Mouse (Mus musculus): ENCODE data around the gene Tpr.
A peak's percentile ranks its signal among the peaks of the same experiment; 100 is the strongest.

Tpr gene

GRCm38 (mm10) chr1:150392638-150393487 lies at the start of gene Tpr, which contains the start of gene Odr4:
TSS of gene Tpr (plus strand) at chr1:150392838.
TSS of gene Odr4 (minus strand) at chr1:150393080.
- DNase-seq (ENCODE audit: low read depth, low spot score): peak; percentile 97

GRCm38 (mm10) chr1:150360864-150361263 lies 31.8 kb upstream of the Tpr start:
- DNase-seq (ENCODE audit: low read depth, low spot score): no peak

- DNase-seq (ENCODE audit: low read depth, low spot score): no peak
Measured at GRCm38 (mm10) chr1:150372895-150373294, 19.7 kb upstream of the Tpr start.

GRCm38 (mm10) chr1:150374247-150374646 lies 18.4 kb upstream of the Tpr start:
- no peak for DNase-seq (ENCODE audit: low read depth, low spot score)

GRCm38 (mm10) chr1:150384138-150384537 lies 8.5 kb upstream of the Tpr start:
- DNase-seq (ENCODE audit: low read depth, low spot score): no peak

- DNase-seq (ENCODE audit: low read depth, low spot score): no peak
Measured at GRCm38 (mm10) chr1:150387572-150387971, 5.1 kb upstream of the Tpr start.

GRCm38 (mm10) chr1:150389390-150390129 lies 3.1 kb upstream of the Tpr start:
- DNase-seq (ENCODE audit: low read depth, low spot score): no peak

- no peak for DNase-seq (ENCODE audit: low read depth, low spot score)
Measured at GRCm38 (mm10) chr1:150391931-150392637, 554 bp upstream of the Tpr start.

- no peak for DNase-seq (ENCODE audit: low read depth, low spot score)
Measured at GRCm38 (mm10) chr1:150393488-150393852, 832 bp downstream of the Tpr start.

- no peak for DNase-seq (ENCODE audit: low read depth, low spot score)
Measured at GRCm38 (mm10) chr1:150396001-150396400, 3.4 kb downstream of the Tpr start.

GRCm38 (mm10) chr1:150403914-150404313 lies 11.3 kb downstream of the Tpr start:
- DNase-seq (ENCODE audit: low read depth, low spot score): no peak

- no peak for DNase-seq (ENCODE audit: low read depth, low spot score)
Measured at GRCm38 (mm10) chr1:150404555-150404954, 11.9 kb downstream of the Tpr start.

- DNase-seq (ENCODE audit: low read depth, low spot score): no peak
Measured at GRCm38 (mm10) chr1:150407285-150407684, 14.6 kb downstream of the Tpr start.

- no peak for DNase-seq (ENCODE audit: low read depth, low spot score)
Measured at GRCm38 (mm10) chr1:150409996-150410395, 17.4 kb downstream of the Tpr start.

- no peak for DNase-seq (ENCODE audit: low read depth, low spot score)
Measured at GRCm38 (mm10) chr1:150416006-150416405, 23.4 kb downstream of the Tpr start.

- DNase-seq (ENCODE audit: low read depth, low spot score): no peak
Measured at GRCm38 (mm10) chr1:150418426-150418825, 25.8 kb downstream of the Tpr start.

GRCm38 (mm10) chr1:150425665-150426064 lies 33.0 kb downstream of the Tpr start:
- DNase-seq (ENCODE audit: low read depth, low spot score): no peak

- DNase-seq (ENCODE audit: low read depth, low spot score): no peak
Measured at GRCm38 (mm10) chr1:150426216-150426615, 33.6 kb downstream of the Tpr start.

GRCm38 (mm10) chr1:150438641-150439040 lies 46.0 kb downstream of the Tpr start:
- no peak for DNase-seq (ENCODE audit: low read depth, low spot score)

- no peak for DNase-seq (ENCODE audit: low read depth, low spot score)
Measured at GRCm38 (mm10) chr1:150441731-150442130, 49.1 kb downstream of the Tpr start.

GRCm38 (mm10) chr1:150458977-150459376 lies 66.3 kb downstream of the Tpr start:
- no peak for DNase-seq (ENCODE audit: low read depth, low spot score)

- no peak for DNase-seq (ENCODE audit: low read depth, low spot score)
Measured at GRCm38 (mm10) chr1:150459599-150459998, 67.0 kb downstream of the Tpr start.

Data from c-Kit-negative CD71-positive TER-119-positive erythroid progenitor cells, embryonic 14.5 days (primary cell).